ENCODE assay signal across 10 mouse cellular contexts in genomic region chr12:17726576-17727320, GRCm38 (mm10). TPM values are rescaled to one million over a fixed set of nuclear protein-coding genes. Genes with fewer than 3 reads are reported as not detected.
DNase-seq lines count a peak whose midpoint lies in the region; ATAC-seq lines count a peak whose summit lies in the region.
"Had no signal": no experiment of that assay in that cellular context is flagged by ENCODE, and none has a peak within 500 bp of the region (broad histone marks: within the 10 kb centered on the region; RNA-seq: fewer than 3 reads in every experiment).

No protein-coding gene starts in this region.

- no peak for DNase-seq in heart, postnatal 14 days
- DNase-seq in forelimb bud, embryonic 11.5 days (ENCODE audit: low read depth, low spot score) = peak; percentile 40
- no peak for DNase-seq in midbrain, embryonic 11.5 days (ENCODE audit: low spot score, missing footprints)
- no peak for DNase-seq in ovary, adult 18-20 months (ENCODE audit: low spot score)
- DNase-seq in spleen, postnatal 14 days (ENCODE audit: low spot score in 2 of 2) = no peak

- WGBS in heart, embryonic 16.5 days = 79% methylated on average over 10 of the region's 10 CpGs
- WGBS in midbrain, embryonic 11.5 days = 63% methylated on average over 10 of the region's 10 CpGs

- H3K4me3 ChIP-seq in heart, embryonic 16.5 days (ENCODE audit: low read length) = no peak overlapping the region
- no peak overlapping the region for H3K4me3 ChIP-seq in midbrain, embryonic 11.5 days (ENCODE audit: low read depth, low read length)
- H3K4me3 ChIP-seq: embryonic facial prominence, embryonic 12.5 days had no signal

- no peak overlapping the region for H3K4me2 ChIP-seq in heart, embryonic 16.5 days (ENCODE audit: low read depth, low read length)
- H3K4me2 ChIP-seq in midbrain, embryonic 11.5 days = no peak overlapping the region
- H3K4me2 ChIP-seq: embryonic facial prominence, embryonic 12.5 days had no signal

- intact Hi-C loops in heart, postnatal 14 days (cut with DNase I) = loop anchor here (5.0 kb wide), 1 partner anchor 34 kb away; the partner anchor contains the start of gene Hpcal1

- H3K4me1 ChIP-seq in heart, embryonic 16.5 days (ENCODE audit: control insufficient read depth, insufficient read depth, low read length) = peaks cover 45% of the 10 kb centered on the region
- peaks cover 8% of the 10 kb centered on the region for H3K4me1 ChIP-seq in midbrain, embryonic 11.5 days (ENCODE audit: control insufficient read depth, insufficient read depth, low read length)

- H3K27ac ChIP-seq in heart, embryonic 16.5 days (ENCODE audit: low read length) = peak overlapping the region; percentile 4; the same call in 1 of the 2 replicates
- peak overlapping the region; percentile 27; the same call in 1 of the 2 replicates for H3K27ac ChIP-seq in midbrain, embryonic 11.5 days (ENCODE audit: low read depth, low read length)

- no peaks in the 10 kb centered on the region; the same call in 1 of the 2 replicates for H3K9me3 ChIP-seq in heart, embryonic 16.5 days (replicated peaks; ENCODE audit: control insufficient read depth, low read length)
- H3K9me3 ChIP-seq in midbrain, embryonic 11.5 days (ENCODE audit: control insufficient read depth, low read length) = no peaks in the 10 kb centered on the region
- H3K9me3 ChIP-seq: embryonic facial prominence, embryonic 12.5 days had no signal

- no peak overlapping the region for H3K9ac ChIP-seq in heart, embryonic 16.5 days (ENCODE audit: low read length)
- H3K9ac ChIP-seq in midbrain, embryonic 11.5 days (ENCODE audit: low read length) = no peak overlapping the region
- H3K9ac ChIP-seq: embryonic facial prominence, embryonic 12.5 days had no signal

- no peak for ATAC-seq in heart, embryonic 16.5 days (replicated peaks; ENCODE audit: extremely low read depth, insufficient read depth, low FRiP score)
- ATAC-seq in CD4-positive, CD25-positive, alpha-beta regulatory T cell, adult 4 months = peak; percentile 66
- peak; percentile 57; the same call in 1 of the 2 replicates for ATAC-seq in midbrain, embryonic 11.5 days (ENCODE audit: low FRiP score)
- no peak for ATAC-seq in erythroid progenitor cell, adult 5-6 weeks (replicated peaks; ENCODE audit: low FRiP score, poor library complexity, severe bottlenecking)

- H3K36me3 ChIP-seq in heart, embryonic 16.5 days (ENCODE audit: control insufficient read depth, insufficient read depth) = no peaks in the 10 kb centered on the region
- H3K36me3 ChIP-seq in midbrain, embryonic 11.5 days (ENCODE audit: control insufficient read depth, insufficient read depth, low read length) = no peaks in the 10 kb centered on the region
- H3K36me3 ChIP-seq: embryonic facial prominence, embryonic 12.5 days; G1E had no signal

- H3K27me3 ChIP-seq in heart, embryonic 16.5 days (ENCODE audit: control insufficient read depth, insufficient read depth, low read length) = no peaks in the 10 kb centered on the region
- H3K27me3 ChIP-seq in midbrain, embryonic 11.5 days (ENCODE audit: control insufficient read depth, insufficient read depth, low read length) = no peaks in the 10 kb centered on the region
- H3K27me3 ChIP-seq: embryonic facial prominence, embryonic 12.5 days had no signal

RNA-seq across cellular contexts. Expression of gene Hpcal1, which starts 36.1 kb away (rescaled TPM):
- 32.7 and 33.4 TPM in 2 replicates for polyA plus RNA-seq in heart, embryonic 16.5 days (2015; fragmentation: Nextera tagmentation; extraction: Ambion mirVana)
- total RNA-seq in heart, postnatal 14 days (2021) = 10 to 100 TPM; 26.4 to 27.1 TPM
- polyA plus RNA-seq in CD4-positive, CD25-positive, alpha-beta regulatory T cell, adult 4 months (2017; shearing (Covaris generic)) = 10 to 100 TPM; 71.5 to 87.9 TPM
- polyA plus RNA-seq in midbrain, embryonic 11.5 days (2014; fragmentation: Nextera tagmentation; extraction: Ambion mirVana) = 36.4 and 39.1 TPM in 2 replicates
- total RNA-seq in erythroid progenitor cell, adult 5-6 weeks (2015; ENCODE audit: low replicate concordance) = 18.7 and 27.2 TPM in 2 replicates
- 3.6 and 5.9 TPM in 2 replicates for total RNA-seq in erythroid progenitor cell, adult 5-6 weeks (2017; ENCODE audit: low replicate concordance)
- total RNA-seq: G1E had no signal
- polyA plus RNA-seq: G1E had no signal

Comparison
In these comparisons a context has a peak if more than half of its experiments do, and no peak if none do; other contexts are left out.
1. ATAC-seq: peak in CD4-positive, CD25-positive, alpha-beta regulatory T cell, adult 4 months (single experiment) and midbrain, embryonic 11.5 days (single experiment); none in heart, embryonic 16.5 days (single experiment) and erythroid progenitor cell, adult 5-6 weeks (single experiment).